Mouse (Mus musculus): ENCODE results near the gene Gm10972. TPM values are rescaled to one million over a fixed set of nuclear protein-coding genes. Genes with fewer than 3 reads are reported as not detected.
"Not testable (repeated sequence)": the region's sequence is repeated elsewhere in the genome, so short reads cannot be mapped to it uniquely, and the experiment has no call there.

Gm10972 gene
- not detected for total RNA-seq (2021)
- long read RNA-seq, experiment 1: 0 reads
- long read RNA-seq, experiment 2: 0 reads

- not testable (repeated sequence) for DNase-seq (ENCODE audit: low spot score in 2 of 2)
Measured at GRCm38 (mm10) chr3:94642495-94643162, at the start of gene Gm10972. Gene Gm10972, plus strand, starts transcription at chr3:94643112.

- no peak for DNase-seq (ENCODE audit: low spot score in 2 of 2)
Measured at GRCm38 (mm10) chr3:94595871-94596287, 47.0 kb upstream of the Gm10972 start.

- DNase-seq (ENCODE audit: low spot score in 2 of 2): no peak
Measured at GRCm38 (mm10) chr3:94597224-94597779, 45.6 kb upstream of the Gm10972 start.

- peak; percentile 39 to 47 for DNase-seq (ENCODE audit: low spot score in 2 of 2)
Measured at GRCm38 (mm10) chr3:94601959-94602358, 41.0 kb upstream of the Gm10972 start.

GRCm38 (mm10) chr3:94609621-94610020, 33.3 kb upstream of the Gm10972 start:
- no peak for DNase-seq (ENCODE audit: low spot score in 2 of 2)

GRCm38 (mm10) chr3:94610581-94610980, 32.3 kb upstream of the Gm10972 start:
- DNase-seq (ENCODE audit: low spot score in 2 of 2): peak in 1 of 2 experiments; percentile 31

- DNase-seq (ENCODE audit: low spot score in 2 of 2): no peak
Measured at GRCm38 (mm10) chr3:94611343-94611742, 31.6 kb upstream of the Gm10972 start.

GRCm38 (mm10) chr3:94611834-94612233, 31.1 kb upstream of the Gm10972 start:
- no peak for DNase-seq (ENCODE audit: low spot score in 2 of 2)

- DNase-seq (ENCODE audit: low spot score in 2 of 2): no peak
Measured at GRCm38 (mm10) chr3:94612274-94612673, 30.6 kb upstream of the Gm10972 start.

GRCm38 (mm10) chr3:94613258-94613878, 29.5 kb upstream of the Gm10972 start:
- no peak for DNase-seq (ENCODE audit: low spot score in 2 of 2)

GRCm38 (mm10) chr3:94616717-94617116, 26.2 kb upstream of the Gm10972 start:
- DNase-seq (ENCODE audit: low spot score in 2 of 2): peak; percentile 33 to 61

- no peak for DNase-seq (ENCODE audit: low spot score in 2 of 2)
Measured at GRCm38 (mm10) chr3:94621740-94622507, 21.0 kb upstream of the Gm10972 start.

GRCm38 (mm10) chr3:94622550-94622949, 20.4 kb upstream of the Gm10972 start:
- DNase-seq (ENCODE audit: low spot score in 2 of 2): no peak

- DNase-seq (ENCODE audit: low spot score in 2 of 2): no peak
Measured at GRCm38 (mm10) chr3:94624281-94624680, 18.6 kb upstream of the Gm10972 start.

- DNase-seq (ENCODE audit: low spot score in 2 of 2): no peak
Measured at GRCm38 (mm10) chr3:94628712-94629111, 14.2 kb upstream of the Gm10972 start.

- DNase-seq (ENCODE audit: low spot score in 2 of 2): peak in 1 of 2 experiments; percentile 30
Measured at GRCm38 (mm10) chr3:94629876-94630275, 13.0 kb upstream of the Gm10972 start.

- peak in 1 of 2 experiments; percentile 26 for DNase-seq (ENCODE audit: low spot score in 2 of 2)
Measured at GRCm38 (mm10) chr3:94648755-94649590, 6.1 kb downstream of the Gm10972 start.

- DNase-seq (ENCODE audit: low spot score in 2 of 2): no peak
Measured at GRCm38 (mm10) chr3:94650409-94650808, 7.5 kb downstream of the Gm10972 start.

GRCm38 (mm10) chr3:94653967-94654366, 11.1 kb downstream of the Gm10972 start:
- DNase-seq (ENCODE audit: low spot score in 2 of 2): not testable (repeated sequence)

Measured in adrenal gland, adult 18-20 months (tissue).